Mouse (Mus musculus): Measurements from ENCODE around the gene Vstm4. TPM values are rescaled to one million over a fixed set of nuclear protein-coding genes. Genes with fewer than 3 reads are reported as not detected.

Vstm4 gene
- total RNA-seq, 4 experiments from 2014 or later = 5.6 to 8.9 (median 7.5) TPM

GRCm38 (mm10) chr14:32947512-32947911 is 91.0 kb downstream of the Vstm4 start:
- DNase-seq (ENCODE audit: low spot score) = peak; percentile 51

- peak; percentile 62 for DNase-seq (ENCODE audit: low spot score)
Measured at GRCm38 (mm10) chr14:32950312-32951301, 94.1 kb downstream of the Vstm4 start.

- peak; percentile 55 for DNase-seq (ENCODE audit: low spot score)
Measured at GRCm38 (mm10) chr14:32956486-32956885, 99.9 kb downstream of the Vstm4 start.

- DNase-seq (ENCODE audit: low spot score) = peak; percentile 9
Measured at GRCm38 (mm10) chr14:32958671-32959070, 102.1 kb downstream of the Vstm4 start.

- DNase-seq (ENCODE audit: low spot score) = peak; percentile 68
Measured at GRCm38 (mm10) chr14:32960481-32960880, 103.9 kb downstream of the Vstm4 start.

- no peak for DNase-seq (ENCODE audit: low spot score)
Measured at GRCm38 (mm10) chr14:32964742-32965141, 108.2 kb downstream of the Vstm4 start.

- no peak for DNase-seq (ENCODE audit: low spot score)
Measured at GRCm38 (mm10) chr14:32970700-32971099, 114.1 kb downstream of the Vstm4 start.

GRCm38 (mm10) chr14:32984176-32984738 is 127.7 kb downstream of the Vstm4 start:
- peak; percentile 10 for DNase-seq (ENCODE audit: low spot score)

- no peak for DNase-seq (ENCODE audit: low spot score)
Measured at GRCm38 (mm10) chr14:32986659-32987058, 130.1 kb downstream of the Vstm4 start.

Other genes with a start within 250 kb of the Vstm4 start
- 100 to 1,000 TPM; 124 to 148 (median 138) TPM for gene 3425401B19Rik, start 171.5 kb upstream of the Vstm4 start, total RNA-seq (2022)
- 1 to 10 TPM in 2 of 4 experiments, under 1 TPM in 2; 0.19 to 1.9 (median 1.1) TPM for gene Tmem273, start 70.8 kb upstream of the Vstm4 start, total RNA-seq (2022)
- gene Fam170b, start 22.8 kb upstream of the Vstm4 start, total RNA-seq (2022) = not detected
- gene Lrrc18, start 134.6 kb downstream of the Vstm4 start, total RNA-seq (2022) = under 1 TPM; 0.16 to 0.32 (median 0.21) TPM

Measured in heart, adult 8-10 months (tissue).